Mouse (Mus musculus): ENCODE results near the gene Trio.

Trio gene

GRCm38 (mm10) chr15:27944898-27945297 lies 80.8 kb downstream of the Trio start:
- DNase-seq (ENCODE audit: low spot score): no peak

DNA sequence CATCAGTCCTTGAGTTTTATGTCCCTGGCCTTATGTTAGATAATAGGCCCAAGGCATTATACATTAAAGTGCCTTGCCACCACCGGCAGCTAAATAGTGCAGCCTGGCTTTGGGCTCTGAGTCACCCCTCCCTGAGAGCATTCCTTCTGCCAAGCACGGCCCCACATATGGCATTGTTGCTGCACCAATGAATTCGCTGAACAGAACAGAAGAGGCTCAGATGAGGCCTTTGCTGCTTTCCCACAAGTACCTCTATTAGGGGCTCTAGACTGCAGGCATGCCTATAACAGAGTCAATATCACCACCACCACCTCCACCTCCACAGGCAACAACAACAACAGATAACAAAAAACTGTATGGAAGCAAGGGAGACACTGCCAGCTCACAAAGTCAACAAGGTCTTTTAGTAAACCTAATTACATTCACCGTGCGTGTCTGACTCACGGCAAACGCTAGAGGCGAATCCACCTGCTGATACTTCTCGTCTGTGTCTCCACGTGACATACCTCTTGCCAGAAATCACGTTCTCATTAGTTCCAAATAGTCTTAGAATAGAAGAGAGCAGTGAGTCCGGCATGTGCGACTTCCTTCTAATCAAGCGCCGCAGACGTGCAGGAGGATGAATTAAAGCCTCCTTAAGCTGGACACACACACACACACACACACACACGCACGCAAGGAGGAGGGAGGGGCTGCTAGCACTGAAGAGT lies 82.0 kb downstream of the Trio start:
- DNase-seq (ENCODE audit: low spot score): no peak

DNA sequence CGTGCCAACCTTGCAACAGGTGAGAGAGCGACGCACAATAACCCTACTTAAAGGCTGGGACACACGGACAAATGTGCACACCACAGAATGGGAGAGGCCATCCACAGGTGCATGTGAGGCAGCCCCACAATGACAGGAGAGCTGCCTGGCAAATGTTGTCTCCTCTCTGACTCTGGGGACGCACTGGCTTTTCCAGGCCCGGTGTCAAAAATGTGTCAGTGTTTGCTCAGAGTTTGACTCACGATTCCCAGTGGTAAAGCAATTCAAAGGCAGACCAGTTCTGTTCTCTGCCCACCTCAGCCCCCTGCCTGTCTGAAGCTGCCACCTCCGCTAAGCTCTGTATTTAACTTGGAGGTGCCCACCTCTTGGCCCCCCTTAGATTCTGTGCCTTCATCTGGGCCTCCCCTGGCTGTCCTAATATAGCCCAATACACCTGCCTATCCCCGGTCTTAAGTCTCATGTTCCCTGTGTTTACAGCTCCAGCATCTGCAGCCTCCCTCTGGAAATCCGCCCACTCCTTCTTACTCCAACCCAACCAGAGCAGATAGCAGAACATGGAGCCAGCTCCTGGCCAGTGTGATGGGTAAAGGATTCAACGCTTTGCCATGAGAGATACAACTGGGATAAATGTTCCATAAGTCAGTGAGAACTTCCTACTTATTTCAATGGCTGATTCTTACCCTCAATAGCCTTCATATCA lies 83.3 kb downstream of the Trio start:
- DNase-seq (ENCODE audit: low spot score): no peak

GRCm38 (mm10) chr15:27941441-27941840 lies 84.2 kb downstream of the Trio start:
- DNase-seq (ENCODE audit: low spot score): no peak

- no peak for DNase-seq (ENCODE audit: low spot score)
Observed at GRCm38 (mm10) chr15:27941020-27941419, 84.6 kb downstream of the Trio start.

GRCm38 (mm10) chr15:27940032-27940431 lies 85.6 kb downstream of the Trio start:
- no peak for DNase-seq (ENCODE audit: low spot score)

- no peak for DNase-seq (ENCODE audit: low spot score)
Observed at GRCm38 (mm10) chr15:27938886-27939285, 86.8 kb downstream of the Trio start.

DNA sequence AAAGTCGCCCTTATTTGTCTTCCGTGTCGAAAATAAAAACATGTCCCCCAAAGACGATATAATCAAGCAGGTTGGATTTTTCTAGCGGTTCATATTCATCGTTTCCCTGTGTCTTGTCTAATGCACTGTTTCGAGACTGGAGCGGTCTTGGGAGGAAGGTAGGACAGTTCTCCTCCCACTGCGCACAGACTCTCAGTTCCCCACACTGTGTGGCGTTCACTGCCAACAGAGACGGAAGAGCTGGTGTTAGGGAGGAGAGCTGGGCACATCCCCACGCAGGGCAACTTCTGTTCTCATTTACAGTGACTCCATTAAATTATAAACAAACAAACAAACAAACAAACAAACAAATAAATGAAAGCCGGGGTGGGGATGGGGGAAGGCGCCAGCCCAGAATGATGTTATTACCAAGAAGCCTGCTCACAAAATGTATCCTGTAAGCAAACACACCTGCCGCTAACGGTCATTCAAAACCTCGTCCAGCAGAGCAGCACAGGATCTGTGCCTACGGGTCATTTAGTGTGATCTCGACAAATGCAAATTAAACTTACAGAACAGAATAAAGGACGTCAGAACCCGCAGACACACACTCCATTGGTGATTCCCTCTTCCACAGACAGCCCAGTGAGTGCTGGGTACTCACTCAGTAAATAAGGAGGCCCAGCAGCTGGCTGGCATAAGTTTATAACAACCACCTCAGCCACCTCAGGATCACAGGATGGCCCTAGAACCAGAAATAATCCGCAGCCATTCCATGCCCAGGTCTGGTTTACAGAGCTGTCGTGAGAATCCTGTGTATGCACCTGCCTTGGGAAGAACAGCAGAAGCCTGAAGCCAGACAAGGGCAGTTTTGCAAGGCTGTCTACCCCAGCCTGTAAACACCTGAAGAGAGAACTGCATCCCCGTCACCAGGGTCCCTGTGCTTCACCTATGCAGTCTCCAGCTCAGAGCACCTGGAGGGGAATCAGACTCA lies 87.5 kb downstream of the Trio start:
- no peak for DNase-seq (ENCODE audit: low spot score)

GRCm38 (mm10) chr15:27937003-27937860 lies 88.4 kb downstream of the Trio start:
- DNase-seq (ENCODE audit: low spot score): no peak

DNA sequence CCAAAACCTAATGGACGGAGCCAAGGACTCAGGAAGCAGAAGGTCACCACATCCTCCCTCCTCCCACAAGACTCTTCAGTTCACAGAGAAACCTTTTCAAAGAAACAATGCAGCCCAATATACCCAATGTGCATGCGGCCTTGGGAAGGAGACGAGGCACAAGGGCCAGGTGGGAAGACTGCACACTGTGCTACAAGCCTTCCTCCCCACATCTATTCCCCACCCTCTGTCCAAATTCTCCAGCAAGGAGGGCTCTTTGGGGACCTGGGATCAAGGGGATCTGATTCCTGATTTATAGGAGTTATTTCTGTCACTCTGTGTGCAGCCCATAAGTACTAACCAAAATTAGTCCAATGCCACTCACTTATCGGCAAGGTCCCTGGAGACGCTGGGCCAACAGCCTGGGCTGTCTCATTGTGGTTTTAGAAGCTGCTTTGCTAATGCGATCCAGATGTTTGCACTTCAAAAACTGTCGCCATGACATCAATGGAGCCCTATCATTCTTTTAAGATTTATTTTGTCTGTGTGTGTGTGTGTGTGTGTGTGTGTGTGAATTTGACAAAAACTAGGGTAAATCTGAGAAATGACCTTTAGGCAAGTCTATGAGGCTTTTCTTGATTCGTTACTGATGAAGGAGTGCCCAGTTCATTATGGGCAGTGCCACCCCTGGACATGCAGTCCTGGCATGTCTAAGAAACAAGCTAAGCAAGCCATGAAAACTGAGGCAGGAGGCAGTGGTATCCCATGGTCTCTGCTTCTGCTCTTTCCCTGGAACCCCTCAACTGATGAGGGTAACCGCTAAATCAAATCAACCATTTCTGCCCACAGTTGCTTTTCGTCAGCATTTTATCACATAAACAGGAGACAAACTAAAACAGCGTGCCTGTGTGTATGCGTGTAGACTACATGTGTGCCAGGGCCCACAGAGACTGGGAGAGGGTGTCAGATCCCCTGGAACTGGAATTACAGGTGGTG lies 89.6 kb downstream of the Trio start:
- DNase-seq (ENCODE audit: low spot score): no peak

- no peak for DNase-seq (ENCODE audit: low spot score)
Observed at GRCm38 (mm10) chr15:27933270-27933669, 92.4 kb downstream of the Trio start.

GRCm38 (mm10) chr15:27931891-27932290 lies 93.8 kb downstream of the Trio start:
- DNase-seq (ENCODE audit: low spot score): no peak

DNA sequence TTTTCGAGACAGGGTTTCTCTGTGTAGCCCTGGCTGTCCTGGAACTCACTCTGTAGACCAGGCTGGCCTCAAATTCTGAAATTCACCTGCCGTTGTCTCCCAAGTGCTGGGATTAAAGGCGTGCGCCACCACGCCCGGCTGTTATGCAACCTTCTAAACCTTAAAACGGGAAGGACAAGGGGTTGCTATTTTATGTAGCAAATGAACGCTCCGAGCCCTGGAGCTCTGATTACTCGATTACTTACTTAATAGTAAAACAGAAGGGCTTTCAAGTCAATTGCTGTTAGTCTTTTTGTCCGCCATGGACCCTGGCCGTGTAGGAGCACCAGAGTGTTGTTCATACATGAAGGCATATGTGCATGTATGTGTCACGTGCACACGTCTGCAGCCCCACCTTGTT lies 94.2 kb downstream of the Trio start:
- DNase-seq (ENCODE audit: low spot score): no peak

- no peak for DNase-seq (ENCODE audit: low spot score)
Observed at GRCm38 (mm10) chr15:27927614-27928013, 98.0 kb downstream of the Trio start.

DNA sequence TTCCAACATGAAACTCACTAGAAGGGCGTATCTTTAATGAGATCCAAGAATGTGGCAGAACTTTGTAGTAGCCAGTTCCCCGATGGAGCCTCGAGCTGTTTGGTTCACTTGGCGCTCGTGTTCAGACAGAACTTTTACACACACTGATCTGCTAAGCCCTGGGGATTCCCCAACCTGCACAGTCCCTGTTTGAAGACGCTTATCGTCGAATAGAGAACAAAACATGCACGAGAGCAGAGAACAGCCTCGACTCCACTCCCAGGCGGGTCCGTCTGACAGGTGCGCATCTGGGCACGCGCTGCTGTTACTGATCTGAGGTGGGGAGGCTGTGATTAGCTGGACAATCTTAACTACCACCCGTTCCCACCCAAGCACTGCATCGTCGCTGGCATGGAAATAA lies 98.7 kb downstream of the Trio start:
- no peak for DNase-seq (ENCODE audit: low spot score)

DNA sequence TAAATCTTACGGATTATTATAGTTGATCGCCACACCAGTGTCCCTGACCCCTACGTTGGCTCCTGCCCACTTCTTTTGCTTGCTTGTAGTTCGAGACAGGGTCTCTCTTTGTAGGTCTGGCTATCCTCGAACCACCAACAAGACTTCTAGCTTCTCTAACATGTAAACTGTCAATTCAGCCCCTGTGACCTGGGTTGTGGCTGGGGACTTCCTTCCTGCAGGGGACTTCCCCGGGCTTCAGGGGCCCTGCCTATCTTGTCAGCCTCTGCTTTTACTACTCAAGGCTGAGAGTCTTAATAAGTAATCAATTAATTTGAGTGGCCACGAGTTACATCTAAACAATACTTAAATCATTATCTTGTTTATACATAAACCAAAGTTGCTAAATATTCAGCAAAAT lies 99.2 kb downstream of the Trio start:
- DNase-seq (ENCODE audit: low spot score): no peak

DNA sequence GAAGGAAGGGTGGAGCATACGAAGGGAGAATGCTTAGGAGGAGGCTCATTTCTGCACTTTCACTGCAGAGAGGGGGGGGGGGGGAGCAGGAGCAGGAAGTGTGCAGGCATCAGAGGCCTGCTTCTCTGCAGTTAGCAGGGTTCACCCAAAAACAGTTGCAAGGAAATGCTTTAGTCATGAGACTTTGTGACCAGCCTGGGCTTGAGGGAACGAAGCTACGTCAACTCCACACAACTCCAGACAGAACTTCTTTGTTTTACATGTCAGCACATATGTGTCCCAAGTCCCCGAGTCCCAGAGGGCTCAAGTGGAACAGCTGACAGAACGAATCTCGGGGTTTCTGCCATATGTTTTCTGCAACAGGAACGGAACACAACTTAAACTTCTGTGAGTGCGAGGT lies 99.8 kb downstream of the Trio start:
- no peak for DNase-seq (ENCODE audit: low spot score)

GRCm38 (mm10) chr15:27925004-27925635 lies 100.5 kb downstream of the Trio start:
- DNase-seq (ENCODE audit: low spot score): no peak

GRCm38 (mm10) chr15:27923987-27924341 lies 101.7 kb downstream of the Trio start:
- no peak for DNase-seq (ENCODE audit: low spot score)
